In genomic region chr19:3208283-3208682, GRCm38 (mm10) we compare ENCODE assay signal across 9 mouse cellular contexts.
DNase-seq lines count a peak whose midpoint lies in the region; ATAC-seq and TF ChIP-seq lines count a peak whose summit lies in the region.
"Had no signal": no experiment of that assay in that cellular context is flagged by ENCODE, and none has a peak within 500 bp of the region (broad histone marks: within the 10 kb centered on the region; RNA-seq: fewer than 3 reads in every experiment).

No protein-coding gene starts in this region.

- 14% methylated on average over 4 of the region's 4 CpGs for WGBS in limb, embryonic 11.5 days
- WGBS in limb, embryonic 10.5 days: 14% methylated on average over 4 of the region's 4 CpGs
- WGBS in bone marrow, adult 2 months: 4% methylated on average over 4 of the region's 4 CpGs
- 8% methylated on average over 4 of the region's 4 CpGs for WGBS in kidney, postnatal 0 days
- 20% methylated on average over 4 of the region's 4 CpGs for WGBS in forebrain, embryonic 11.5 days

- no peak for ATAC-seq in limb, embryonic 11.5 days (ENCODE audit: insufficient number of reproducible peaks, low FRiP score, low TSS enrichment, low read depth)
- no peak for ATAC-seq in kidney, postnatal 0 days (replicated peaks; ENCODE audit: low FRiP score, low read depth)
- ATAC-seq in forebrain, embryonic 11.5 days (replicated peaks; ENCODE audit: low FRiP score): no peak

- no peaks in the 10 kb centered on the region for H3K4me1 ChIP-seq in limb, embryonic 11.5 days (ENCODE audit: control insufficient read depth, insufficient read depth, low read length)
- H3K4me1 ChIP-seq in limb, embryonic 10.5 days: no peaks in the 10 kb centered on the region
- no peaks in the 10 kb centered on the region for H3K4me1 ChIP-seq in bone marrow, adult 2 months (ENCODE audit: control insufficient read depth, insufficient read depth, low read length)
- no peaks in the 10 kb centered on the region for H3K4me1 ChIP-seq in kidney, postnatal 0 days (replicated peaks; ENCODE audit: insufficient read depth, low read length)
- no peaks in the 10 kb centered on the region for H3K4me1 ChIP-seq in forebrain, embryonic 11.5 days (replicated peaks; ENCODE audit: control insufficient read depth, insufficient read depth, low read length)
- H3K4me1 ChIP-seq: limb, embryonic 13.5 days had no signal

- no peak overlapping the region for H3K4me3 ChIP-seq in limb, embryonic 11.5 days (ENCODE audit: low read depth, low read length)
- H3K4me3 ChIP-seq in limb, embryonic 10.5 days: no peak overlapping the region
- H3K4me3 ChIP-seq in bone marrow, adult 2 months (replicated peaks; ENCODE audit: control insufficient read depth, low read depth, low read length): no peak overlapping the region
- H3K4me3 ChIP-seq in kidney, postnatal 0 days (replicated peaks; ENCODE audit: low read depth, low read length): no peak overlapping the region
- no peak overlapping the region for H3K4me3 ChIP-seq in forebrain, embryonic 11.5 days (ENCODE audit: low read depth, low read length)
- H3K4me3 ChIP-seq: limb, embryonic 13.5 days had no signal

- peak; percentile 5 for DNase-seq in cerebellum, adult 9-10 months
- no peak for DNase-seq in cerebellum, adult 9-11 months
- DNase-seq in limb, embryonic 11.5 days (ENCODE audit: low spot score): peak; percentile 61
- DNase-seq in limb, embryonic 10.5 days (ENCODE audit: low spot score): no peak
- peak; percentile 55 for DNase-seq in kidney, postnatal 0 days (ENCODE audit: low spot score)
- peak; percentile 1 for DNase-seq in retina, adult 2 months (ENCODE audit: low read depth, low spot score)
- DNase-seq in forebrain, embryonic 11.5 days (ENCODE audit: low spot score): no peak

- peak; percentile 39 for TF ChIP-seq CTCF in bone marrow, adult 2 months (IDR thresholded peaks at IDR 0.05; ENCODE audit: control insufficient read depth, insufficient read depth, low read length)
- TF ChIP-seq CTCF in kidney, postnatal 0 days (IDR thresholded peaks at IDR 0.05; ENCODE audit: low read depth): peak; percentile 69

- H3K4me2 ChIP-seq in limb, embryonic 11.5 days (ENCODE audit: low read depth, severe bottlenecking): no peak overlapping the region
- H3K4me2 ChIP-seq in kidney, postnatal 0 days (ENCODE audit: low read length): no peak overlapping the region
- no peak overlapping the region for H3K4me2 ChIP-seq in forebrain, embryonic 11.5 days (ENCODE audit: low read depth, low read length, severe bottlenecking)
- H3K4me2 ChIP-seq: limb, embryonic 13.5 days had no signal

- H3K27ac ChIP-seq in limb, embryonic 11.5 days (replicated peaks; ENCODE audit: low read depth, low read length): no peak overlapping the region
- no peak overlapping the region for H3K27ac ChIP-seq in limb, embryonic 10.5 days
- no peak overlapping the region for H3K27ac ChIP-seq in bone marrow, adult 2 months (ENCODE audit: control insufficient read depth, insufficient read depth, low read depth, low read length, poor library complexity)
- no peak overlapping the region for H3K27ac ChIP-seq in kidney, postnatal 0 days
- no peak overlapping the region for H3K27ac ChIP-seq in forebrain, embryonic 11.5 days (ENCODE audit: low read depth, low read length)
- H3K27ac ChIP-seq: limb, embryonic 13.5 days had no signal

- TF ChIP-seq POLR2A in bone marrow, adult 2 months (IDR thresholded peaks at IDR 0.05; ENCODE audit: borderline replicate concordance, control insufficient read depth, low read depth, low read length): no peak

- H3K36me3 ChIP-seq in limb, embryonic 11.5 days (ENCODE audit: control insufficient read depth, insufficient read depth, low read length): no peaks in the 10 kb centered on the region
- no peaks in the 10 kb centered on the region for H3K36me3 ChIP-seq in limb, embryonic 10.5 days
- H3K36me3 ChIP-seq in kidney, postnatal 0 days (ENCODE audit: insufficient read depth, low read length): no peaks in the 10 kb centered on the region
- no peaks in the 10 kb centered on the region for H3K36me3 ChIP-seq in forebrain, embryonic 11.5 days (ENCODE audit: control insufficient read depth, insufficient read depth, low read length)
- H3K36me3 ChIP-seq: limb, embryonic 13.5 days had no signal

- no peaks in the 10 kb centered on the region for H3K9me3 ChIP-seq in limb, embryonic 11.5 days (ENCODE audit: control insufficient read depth, low read length)
- no peaks in the 10 kb centered on the region for H3K9me3 ChIP-seq in limb, embryonic 10.5 days (replicated peaks)
- H3K9me3 ChIP-seq in kidney, postnatal 0 days (replicated peaks; ENCODE audit: low read length): no peaks in the 10 kb centered on the region
- H3K9me3 ChIP-seq in forebrain, embryonic 11.5 days (ENCODE audit: control insufficient read depth, low read length): no peaks in the 10 kb centered on the region
- H3K9me3 ChIP-seq: limb, embryonic 13.5 days had no signal

- H3K27me3 ChIP-seq in limb, embryonic 11.5 days (ENCODE audit: control insufficient read depth, insufficient read depth, low read length): no peaks in the 10 kb centered on the region
- H3K27me3 ChIP-seq in limb, embryonic 10.5 days (ENCODE audit: low read depth, poor library complexity, severe bottlenecking): no peaks in the 10 kb centered on the region
- no peaks in the 10 kb centered on the region for H3K27me3 ChIP-seq in kidney, postnatal 0 days (ENCODE audit: insufficient read depth, low read length)
- H3K27me3 ChIP-seq in forebrain, embryonic 11.5 days (ENCODE audit: control insufficient read depth, insufficient read depth, low read length): no peaks in the 10 kb centered on the region
- H3K27me3 ChIP-seq: limb, embryonic 13.5 days had no signal

- H3K9ac ChIP-seq in limb, embryonic 11.5 days (ENCODE audit: low read length): no peak overlapping the region
- no peak overlapping the region for H3K9ac ChIP-seq in kidney, postnatal 0 days (ENCODE audit: low read depth, low read length)
- H3K9ac ChIP-seq in forebrain, embryonic 11.5 days (ENCODE audit: low read length): no peak overlapping the region
- H3K9ac ChIP-seq: limb, embryonic 13.5 days had no signal

Comparison
In these comparisons a context has a peak if more than half of its experiments do, and no peak if none do; other contexts are left out.
1. DNase-seq: peak in cerebellum, adult 9-10 months (single experiment), limb, embryonic 11.5 days (single experiment), kidney, postnatal 0 days (single experiment) and retina, adult 2 months (single experiment); none in cerebellum, adult 9-11 months (single experiment), limb, embryonic 10.5 days (single experiment) and forebrain, embryonic 11.5 days (single experiment).